In genomic region chr15:79683707-79684465, GRCm38 (mm10) we compare ENCODE assay signal across 8 mouse cellular contexts. TPM values are rescaled to one million over a fixed set of nuclear protein-coding genes. Genes with fewer than 3 reads are reported as not detected.
DNase-seq lines count a peak whose midpoint lies in the region; ATAC-seq lines count a peak whose summit lies in the region.

No protein-coding gene starts in this region.

- H3K9me3 ChIP-seq in limb, embryonic 11.5 days (ENCODE audit: control insufficient read depth, low read length) = no peaks in the 10 kb centered on the region
- no peaks in the 10 kb centered on the region for H3K9me3 ChIP-seq in stomach, embryonic 14.5 days (ENCODE audit: control insufficient read depth, low read depth, low read length)

- no peak for ATAC-seq in limb, embryonic 11.5 days (ENCODE audit: insufficient number of reproducible peaks, low FRiP score, low TSS enrichment, low read depth)
- ATAC-seq in stomach, embryonic 14.5 days (ENCODE audit: insufficient number of reproducible peaks, insufficient read depth, low FRiP score, low read depth) = no peak

- H3K4me2 ChIP-seq in limb, embryonic 11.5 days (ENCODE audit: low read depth, severe bottlenecking) = peak overlapping the region; percentile 70; the same call in 1 of the 2 replicates
- H3K4me2 ChIP-seq in stomach, embryonic 14.5 days (replicated peaks; ENCODE audit: low read depth, low read length) = peak overlapping the region; percentile 75

- WGBS in limb, embryonic 11.5 days = 83% methylated on average over 19 of the region's 19 CpGs
- 66% methylated on average over 19 of the region's 19 CpGs for WGBS in stomach, embryonic 14.5 days

- no peaks in the 10 kb centered on the region for H3K27me3 ChIP-seq in limb, embryonic 11.5 days (ENCODE audit: control insufficient read depth, insufficient read depth, low read length)
- H3K27me3 ChIP-seq in stomach, embryonic 14.5 days (ENCODE audit: control insufficient read depth, insufficient read depth, low read length) = no peaks in the 10 kb centered on the region

- H3K36me3 ChIP-seq in limb, embryonic 11.5 days (ENCODE audit: control insufficient read depth, insufficient read depth, low read length) = no peaks in the 10 kb centered on the region
- peaks cover 3% of the 10 kb centered on the region; the same call in 1 of the 2 replicates for H3K36me3 ChIP-seq in stomach, embryonic 14.5 days (ENCODE audit: control insufficient read depth, insufficient read depth, low read length)

- no peak overlapping the region for H3K9ac ChIP-seq in limb, embryonic 11.5 days (ENCODE audit: low read length)
- no peak overlapping the region for H3K9ac ChIP-seq in stomach, embryonic 14.5 days (replicated peaks; ENCODE audit: low read depth, low read length)

- peak; percentile 44 to 55 for DNase-seq in frontal cortex, postnatal 36 days (ENCODE audit: low spot score in 2 of 2)
- DNase-seq in frontal cortex, postnatal 10 days (ENCODE audit: low spot score in 2 of 2) = no peak
- peak; percentile 26 to 42 for DNase-seq in urinary bladder, postnatal 36 days (ENCODE audit: low spot score in 2 of 2)
- no peak for DNase-seq in urinary bladder, adult 2 months (ENCODE audit: low spot score)
- DNase-seq in limb, embryonic 11.5 days (ENCODE audit: low spot score) = no peak
- no peak for DNase-seq in retina, postnatal 1 day
- no peak for DNase-seq in lung, postnatal 10 days

- no peak overlapping the region for H3K4me3 ChIP-seq in limb, embryonic 11.5 days (ENCODE audit: low read depth, low read length)
- peak overlapping the region; percentile 90; the same call in 1 of the 2 replicates for H3K4me3 ChIP-seq in stomach, embryonic 14.5 days (ENCODE audit: low read depth, low read length)

- no peak overlapping the region for H3K27ac ChIP-seq in limb, embryonic 11.5 days (replicated peaks; ENCODE audit: low read depth, low read length)
- no peak overlapping the region for H3K27ac ChIP-seq in stomach, embryonic 14.5 days (ENCODE audit: low read length)

- peaks cover 26% of the 10 kb centered on the region for H3K4me1 ChIP-seq in limb, embryonic 11.5 days (ENCODE audit: control insufficient read depth, insufficient read depth, low read length)
- H3K4me1 ChIP-seq in stomach, embryonic 14.5 days (ENCODE audit: control insufficient read depth, insufficient read depth, low read length) = peaks cover 43% of the 10 kb centered on the region

RNA-seq across cellular contexts. Expression of gene Josd1, which starts 3.8 kb away (rescaled TPM):
- polyA plus RNA-seq in urinary bladder, adult 2 months (2012; rRNA removed) = 30.1 and 34.1 TPM in 2 replicates
- 17.3 and 19.5 TPM in 2 replicates for polyA plus RNA-seq in limb, embryonic 11.5 days (2014; fragmentation: Nextera tagmentation; extraction: Ambion mirVana)
- 15.3 and 16.0 TPM in 2 replicates for polyA plus RNA-seq in stomach, embryonic 14.5 days (2014; fragmentation: Nextera tagmentation; extraction: Ambion mirVana)

RNA-seq across cellular contexts. Expression of gene Gtpbp1, which starts 6.8 kb away (rescaled TPM):
- polyA plus RNA-seq in urinary bladder, adult 2 months (2012; rRNA removed) = 20.0 and 32.1 TPM in 2 replicates
- 38.7 and 39.1 TPM in 2 replicates for polyA plus RNA-seq in limb, embryonic 11.5 days (2014; fragmentation: Nextera tagmentation; extraction: Ambion mirVana)
- 24.7 and 27.2 TPM in 2 replicates for polyA plus RNA-seq in stomach, embryonic 14.5 days (2014; fragmentation: Nextera tagmentation; extraction: Ambion mirVana)

RNA-seq across cellular contexts. Expression of gene Tomm22, which starts 13.2 kb away (rescaled TPM):
- 93.0 and 110 TPM in 2 replicates for polyA plus RNA-seq in urinary bladder, adult 2 months (2012; rRNA removed)
- 271 and 277 TPM in 2 replicates for polyA plus RNA-seq in limb, embryonic 11.5 days (2014; fragmentation: Nextera tagmentation; extraction: Ambion mirVana)
- polyA plus RNA-seq in stomach, embryonic 14.5 days (2014; fragmentation: Nextera tagmentation; extraction: Ambion mirVana) = 236 and 237 TPM in 2 replicates

RNA-seq across cellular contexts. Expression of gene Cby1, which starts 24.9 kb away (rescaled TPM):
- 14.8 and 16.4 TPM in 2 replicates for polyA plus RNA-seq in urinary bladder, adult 2 months (2012; rRNA removed)
- 60.2 and 64.1 TPM in 2 replicates for polyA plus RNA-seq in limb, embryonic 11.5 days (2014; fragmentation: Nextera tagmentation; extraction: Ambion mirVana)
- 45.0 and 49.5 TPM in 2 replicates for polyA plus RNA-seq in stomach, embryonic 14.5 days (2014; fragmentation: Nextera tagmentation; extraction: Ambion mirVana)

RNA-seq across cellular contexts. Expression of gene Fam227a, which starts 25.1 kb away (rescaled TPM):
- 3.3 and 3.4 TPM in 2 replicates for polyA plus RNA-seq in urinary bladder, adult 2 months (2012; rRNA removed)
- polyA plus RNA-seq in limb, embryonic 11.5 days (2014; fragmentation: Nextera tagmentation; extraction: Ambion mirVana) = 2.0 and 3.1 TPM in 2 replicates
- polyA plus RNA-seq in stomach, embryonic 14.5 days (2014; fragmentation: Nextera tagmentation; extraction: Ambion mirVana) = 1.6 and 3.0 TPM in 2 replicates

Comparison
In these comparisons a context has a peak if more than half of its experiments do, and no peak if none do; other contexts are left out.
1. DNase-seq: peak in frontal cortex, postnatal 36 days (2 of 2) and urinary bladder, postnatal 36 days (2 of 2); none in frontal cortex, postnatal 10 days (0 of 2), urinary bladder, adult 2 months (single experiment), limb, embryonic 11.5 days (single experiment), retina, postnatal 1 day (single experiment) and lung, postnatal 10 days (single experiment).